Mouse (Mus musculus) spleen, embryonic (tissue): ENCODE data around the gene Cux2.

ENCODE experiments used
- CTCF ChIA-PET: fragments of 350-600 bp; sonication (Branson Sonifier 250); formaldehyde crosslinking; loops from one replicate; lab custom pipeline; 2022; lab: Charles Lee

Gene Cux2

GRCm38 (mm10) chr5:121822786-121823505 is 227.0 kb downstream of the Cux2 start:
- CTCF ChIA-PET, result interaction anchor here (0.8 kb wide), 1 partner anchor 20 kb away, joined by 3 read pairs; no protein-coding TSS in a partner anchor

GRCm38 (mm10) chr5:121821552-121821951 is 228.3 kb downstream of the Cux2 start:
- CTCF ChIA-PET, result interaction anchor here (0.9 to 1.4 kb wide), 2 partner anchors 14 to 28 kb away, joined by 4 to 9 read pairs; no protein-coding TSS in a partner anchor

GRCm38 (mm10) chr5:121821116-121821515 is 228.8 kb downstream of the Cux2 start:
- CTCF ChIA-PET, result interaction anchor here (0.9 to 1.4 kb wide), 2 partner anchors 15 to 29 kb away, joined by 4 to 9 read pairs; no protein-coding TSS in a partner anchor

GRCm38 (mm10) chr5:121820657-121821056 is 229.2 kb downstream of the Cux2 start:
- CTCF ChIA-PET, result interaction anchor here (0.9 to 1.4 kb wide), 2 partner anchors 15 to 29 kb away, joined by 4 to 9 read pairs; no protein-coding TSS in a partner anchor

- CTCF ChIA-PET, result interaction anchor here (1.4 kb wide), 1 partner anchor 30 kb away, joined by 4 read pairs; no protein-coding TSS in a partner anchor
Observed at GRCm38 (mm10) chr5:121820161-121820560, 229.7 kb downstream of the Cux2 start.

- CTCF ChIA-PET, result no interaction called here
Observed at GRCm38 (mm10) chr5:121819559-121819958, 230.3 kb downstream of the Cux2 start.

GRCm38 (mm10) chr5:121818862-121819261 is 231.0 kb downstream of the Cux2 start:
- CTCF ChIA-PET, result no interaction called here

- CTCF ChIA-PET, result no interaction called here
Observed at GRCm38 (mm10) chr5:121818401-121818800, 231.5 kb downstream of the Cux2 start.

GRCm38 (mm10) chr5:121817551-121817950 is 232.4 kb downstream of the Cux2 start:
- CTCF ChIA-PET, result interaction anchor here (0.9 to 1.7 kb wide), 2 partner anchors 11 to 25 kb away, joined by 4 to 6 read pairs; no protein-coding TSS in a partner anchor

GRCm38 (mm10) chr5:121816611-121817010 is 233.3 kb downstream of the Cux2 start:
- CTCF ChIA-PET, result interaction anchor here (0.6 to 1.7 kb wide), 5 partner anchors 12 to 164 kb away, joined by 3 to 6 read pairs (median 4); partner anchors contain the start of gene Pheta1

- CTCF ChIA-PET, result interaction anchor here (0.6 to 1.7 kb wide), 2 partner anchors 13 to 137 kb away, joined by 6 read pairs; no protein-coding TSS in a partner anchor
Observed at GRCm38 (mm10) chr5:121815867-121816380, 234.0 kb downstream of the Cux2 start.

- CTCF ChIA-PET, result interaction anchor here (0.6 to 1.2 kb wide), 5 partner anchors 9 to 61 kb away, joined by 3 to 5 read pairs (median 3); no protein-coding TSS in a partner anchor
Observed at GRCm38 (mm10) chr5:121815067-121815466, 234.8 kb downstream of the Cux2 start.

- CTCF ChIA-PET, result interaction anchor here (0.6 kb wide), 2 partner anchors 36 to 229 kb away, joined by 3 to 4 read pairs; no protein-coding TSS in a partner anchor
Observed at GRCm38 (mm10) chr5:121813744-121814143, 236.2 kb downstream of the Cux2 start.

GRCm38 (mm10) chr5:121812526-121813243 is 237.2 kb downstream of the Cux2 start:
- CTCF ChIA-PET, result interaction anchor here (0.6 to 1.8 kb wide), 6 partner anchors 20 to 974 kb away, joined by 3 to 6 read pairs (median 3); no protein-coding TSS in a partner anchor

GRCm38 (mm10) chr5:121811485-121811931 is 238.4 kb downstream of the Cux2 start:
- CTCF ChIA-PET, result interaction anchor here (1.8 kb wide), 1 partner anchor 32 kb away, joined by 6 read pairs; no protein-coding TSS in a partner anchor

GRCm38 (mm10) chr5:121810331-121811151 is 239.4 kb downstream of the Cux2 start:
- CTCF ChIA-PET, result interaction anchor here (0.7 to 1.2 kb wide), 2 partner anchors 20 to 298 kb away, joined by 3 read pairs; no protein-coding TSS in a partner anchor

GRCm38 (mm10) chr5:121809667-121810224 is 240.2 kb downstream of the Cux2 start:
- CTCF ChIA-PET, result interaction anchor here (0.5 to 1.2 kb wide), 3 partner anchors 19 to 297 kb away, joined by 3 read pairs; no protein-coding TSS in a partner anchor

GRCm38 (mm10) chr5:121808202-121808601 is 241.7 kb downstream of the Cux2 start:
- CTCF ChIA-PET, result no interaction called here

- CTCF ChIA-PET, result no interaction called here
Observed at GRCm38 (mm10) chr5:121807186-121807585, 242.7 kb downstream of the Cux2 start.
